Mouse (Mus musculus) layer of hippocampus, adult 18-20 months (tissue): ENCODE data around the gene Akap7. TPM values are rescaled to one million over a fixed set of nuclear protein-coding genes. Genes with fewer than 3 reads are reported as not detected.

Experiments
- DNase-seq, 2 experiments: peaks; one replicate each; pipeline ENCODE4 v3.0.0; 2022; ENCODE audit warnings: low spot score in 2 of 2
- total RNA-seq, 2 experiments: library from RNA; stranded (reverse); gene quantifications; 2 replicates each; pipeline ENCODE4 v1.2.3; 2021

Akap7 gene
- total RNA-seq, 2 experiments from 2014 or later: 51.0 to 53.3 TPM

DNA sequence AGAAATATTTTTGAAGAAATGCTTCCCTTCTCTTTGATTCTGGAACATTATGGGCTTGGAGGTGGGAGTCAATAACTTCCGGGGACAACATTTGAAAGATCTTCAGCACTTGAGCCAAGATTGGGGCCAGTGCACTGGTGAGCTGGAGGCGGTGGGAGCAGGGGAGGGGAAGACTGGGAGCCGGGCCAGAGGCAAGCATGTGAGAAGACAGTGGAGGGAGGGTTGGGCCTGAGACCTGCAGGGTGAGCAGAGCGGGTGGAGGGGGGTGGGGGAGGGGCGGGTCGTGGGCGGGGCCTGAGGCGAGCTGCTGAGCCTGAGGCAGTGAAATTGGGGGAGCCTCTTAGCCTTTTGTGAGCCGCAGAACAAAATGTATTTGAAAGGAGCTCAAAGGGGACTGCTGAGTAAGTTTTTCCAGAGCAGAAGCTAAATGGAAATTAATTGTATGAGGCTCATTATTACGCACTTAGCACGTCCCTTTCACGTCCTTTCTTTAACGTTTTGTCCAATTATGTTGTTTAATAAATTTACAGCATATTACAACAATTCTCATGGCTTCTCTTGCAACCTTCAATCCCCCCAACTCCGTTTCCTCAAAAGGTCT lies 167.4 kb downstream of the Akap7 start:
- DNase-seq: peak in 1 of 2 experiments; percentile 30

DNA sequence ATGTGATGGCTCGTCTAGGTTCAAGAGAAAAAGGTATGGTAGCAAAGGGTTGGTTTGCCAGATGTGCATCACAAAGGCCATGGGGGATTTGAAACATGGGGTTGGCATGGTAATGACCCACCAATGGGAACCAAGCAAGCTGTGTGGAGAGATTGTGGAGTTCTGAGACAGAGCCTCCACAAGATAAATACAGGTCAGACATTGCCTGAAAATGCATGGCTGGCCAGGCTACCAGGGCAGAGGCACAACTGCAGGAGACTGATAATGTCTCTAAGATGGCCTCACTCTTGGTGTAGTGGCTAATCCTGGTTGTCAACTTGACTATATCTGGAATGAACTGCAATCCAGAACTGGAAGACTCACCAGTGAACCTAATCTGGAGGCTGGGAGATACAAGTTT lies 174.1 kb downstream of the Akap7 start:
- DNase-seq: no peak

DNA sequence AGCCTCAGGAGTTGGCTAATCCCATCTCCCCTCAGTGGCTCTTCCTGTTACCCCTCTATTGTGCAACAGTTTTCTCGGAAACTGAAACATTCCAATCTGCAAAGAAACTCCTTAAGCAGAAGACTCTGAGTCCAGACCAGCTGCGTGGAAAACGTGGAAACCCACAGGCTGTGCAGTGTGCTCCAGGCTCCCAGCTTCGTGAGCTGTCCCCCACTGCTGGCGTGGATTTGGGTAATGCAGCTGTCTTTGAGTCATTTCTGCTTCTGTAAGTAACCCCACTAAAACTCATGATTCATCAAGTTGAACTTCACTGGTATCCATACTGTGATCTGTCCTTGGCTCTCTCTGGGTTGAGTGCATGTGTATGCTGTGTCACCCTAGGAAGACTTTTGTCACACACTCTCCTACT lies 179.2 kb downstream of the Akap7 start:
- no peak for DNase-seq

DNA sequence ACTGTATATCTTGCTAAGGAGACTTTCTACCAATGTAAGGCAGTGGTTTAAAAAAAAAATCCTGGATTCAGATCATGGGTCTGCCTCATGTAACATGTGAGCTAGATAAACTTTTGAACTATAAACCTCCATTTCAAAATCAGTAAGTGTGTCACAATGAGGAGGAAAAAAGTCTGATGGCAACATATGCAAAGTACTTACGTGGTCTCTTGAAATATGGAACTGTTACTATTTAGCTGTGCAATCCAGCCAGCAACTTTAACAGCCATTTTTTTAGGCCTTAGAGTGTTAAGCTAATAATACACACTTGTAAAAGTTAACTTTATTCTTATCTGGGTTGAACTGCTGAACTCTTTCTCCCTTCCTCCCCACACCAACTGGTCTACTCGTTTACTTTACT lies 181.6 kb downstream of the Akap7 start:
- no peak for DNase-seq

DNA sequence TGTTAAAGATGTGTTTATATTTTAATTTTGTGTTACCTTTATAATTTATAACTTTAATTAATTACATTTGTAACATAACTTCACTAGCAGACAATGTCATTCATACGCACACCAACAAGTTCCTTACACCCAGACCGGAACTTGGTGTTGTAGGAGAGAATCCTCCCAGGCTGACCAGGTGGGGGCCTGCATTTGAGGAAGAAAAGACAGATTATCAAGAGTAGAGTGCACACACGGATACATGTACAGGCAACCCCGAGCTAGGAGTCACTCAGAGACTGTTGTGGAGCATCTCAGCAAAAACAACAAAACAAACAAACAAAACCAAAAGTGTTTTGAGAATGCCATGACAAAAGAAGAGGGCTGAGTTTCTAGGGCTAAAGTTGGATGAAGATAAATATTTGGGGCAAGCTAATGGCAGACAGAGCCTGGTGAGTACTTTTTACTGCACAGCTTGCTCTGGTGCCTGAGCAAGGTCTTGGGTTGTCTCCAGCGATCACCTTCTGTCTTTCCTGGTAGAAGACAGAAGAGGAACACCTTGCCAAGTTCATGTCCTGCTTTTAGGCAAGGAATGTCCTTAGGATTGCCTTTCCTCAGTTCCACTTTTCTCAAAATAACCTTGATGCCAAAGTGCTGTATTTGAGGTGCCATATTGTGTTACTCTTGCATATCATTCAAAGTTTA lies 186.7 kb downstream of the Akap7 start:
- DNase-seq: no peak

Other genes starting within 250 kb of the Akap7 start
- 10 to 100 TPM; 69.9 to 72.5 TPM for gene Epb41l2, start 51.9 kb upstream of the Akap7 start, total RNA-seq
- not detected for gene Smlr1, start 228.4 kb upstream of the Akap7 start, total RNA-seq